Mouse (Mus musculus) myocyte (in vitro differentiated cells): Measurements from ENCODE around the gene Clmn. TPM values are rescaled to one million over a fixed set of nuclear protein-coding genes. Genes with fewer than 3 reads are reported as not detected.

Experiments used
- H3K27me3 ChIP-seq: one replicate; pipeline ENCODE4 v1.6.1; 2011; ENCODE audit not compliant: control insufficient read depth, insufficient read depth, insufficient read length
- H3K36me3 ChIP-seq: one replicate; pipeline ENCODE4 v1.6.1; 2011; ENCODE audit not compliant: control insufficient read depth, insufficient read depth
- H3K4me2 ChIP-seq: one replicate; pipeline ENCODE4 v1.6.1; 2011; ENCODE audit warnings: low read depth, control low read depth
- H3K4me3 ChIP-seq: one replicate; pipeline ENCODE4 v1.5.1; 2011; ENCODE audit warnings: mild to moderate bottlenecking, control low read depth, moderate library complexity
- H3K79me2 ChIP-seq: one replicate; pipeline ENCODE4 v1.6.1; 2011; ENCODE audit not compliant: control insufficient read depth, insufficient read depth
- H3ac ChIP-seq: one replicate; pipeline ENCODE4 v1.6.1; 2011; ENCODE audit not compliant: control insufficient read depth, insufficient read length
- CEBPB ChIP-seq: IDR thresholded peaks from 2 replicates; pipeline ENCODE4 v1.6.1; 2011; ENCODE audit warnings: mild to moderate bottlenecking, moderate library complexity; ENCODE audit not compliant: poor library complexity, insufficient read depth, severe bottlenecking
- E2F4 ChIP-seq: IDR thresholded peaks from one replicate; pipeline ENCODE4 v1.6.1; 2011; ENCODE audit warnings: mild to moderate bottlenecking, control low read depth, moderate library complexity; ENCODE audit not compliant: insufficient read depth
- MAX ChIP-seq: IDR thresholded peaks from one replicate; pipeline ENCODE4 v1.6.1; 2011; ENCODE audit warnings: low read depth, mild to moderate bottlenecking, control low read depth
- MYOD1 ChIP-seq, 3 experiments: IDR thresholded peaks; one replicate each; pipeline ENCODE4 v1.6.1; 2011; ENCODE audit warnings: control low read depth in 2 of 3, low read depth in 2 of 3, mild to moderate bottlenecking in 2 of 3, moderate library complexity in 1 of 3; ENCODE audit not compliant: insufficient read length in 2 of 3, control insufficient read depth in 1 of 3
- MYOG ChIP-seq, 3 experiments: IDR thresholded peaks; one replicate each; pipeline ENCODE4 v1.6.1; 2011; ENCODE audit warnings: control low read depth in 2 of 3, low read depth in 2 of 3, mild to moderate bottlenecking in 2 of 3; ENCODE audit not compliant: insufficient read length in 2 of 3, control insufficient read depth in 1 of 3, insufficient read depth in 1 of 3
- POLR2A ChIP-seq: IDR thresholded peaks from one replicate; pipeline ENCODE4 v1.6.1; 2011; ENCODE audit warnings: low read depth, mild to moderate bottlenecking, control low read depth, moderate library complexity; ENCODE audit not compliant: insufficient read length
- POLR2AphosphoS2 ChIP-seq: IDR thresholded peaks from one replicate; pipeline ENCODE4 v1.6.1; 2011; ENCODE audit warnings: low read depth, control low read depth; ENCODE audit not compliant: insufficient read length
- REST ChIP-seq: IDR thresholded peaks from one replicate; pipeline ENCODE4 v1.6.1; 2011; ENCODE audit warnings: mild to moderate bottlenecking, control low read depth, moderate library complexity; ENCODE audit not compliant: insufficient read depth, insufficient read length
- SRF ChIP-seq: IDR thresholded peaks from one replicate; pipeline ENCODE4 v1.6.1; 2011; ENCODE audit warnings: low read depth; ENCODE audit not compliant: control insufficient read depth, insufficient read length
- TCF12 ChIP-seq: IDR thresholded peaks from one replicate; pipeline ENCODE4 v1.6.1; 2011; ENCODE audit warnings: mild to moderate bottlenecking, control low read depth; ENCODE audit not compliant: poor library complexity, insufficient read depth, severe bottlenecking
- TCF3 ChIP-seq: IDR thresholded peaks from one replicate; pipeline ENCODE4 v1.6.1; 2011; ENCODE audit warnings: low read depth, control low read depth; ENCODE audit not compliant: insufficient read length
- USF1 ChIP-seq: IDR thresholded peaks from one replicate; pipeline ENCODE4 v1.6.1; 2011; ENCODE audit warnings: low read depth, mild to moderate bottlenecking, control low read depth, moderate library complexity
- polyA plus RNA-seq: library from polyadenylated mRNA; unstranded; fragments of >200 nt; fragmentation: generic; extraction: Trizol; gene quantifications from one replicate; pipeline ENCODE4 v1.2.1, GENCODE M21; 2012; ENCODE audit warnings: missing spikeins

The Clmn gene
- polyA plus RNA-seq, 1 experiment: 0.07 TPM

DNA sequence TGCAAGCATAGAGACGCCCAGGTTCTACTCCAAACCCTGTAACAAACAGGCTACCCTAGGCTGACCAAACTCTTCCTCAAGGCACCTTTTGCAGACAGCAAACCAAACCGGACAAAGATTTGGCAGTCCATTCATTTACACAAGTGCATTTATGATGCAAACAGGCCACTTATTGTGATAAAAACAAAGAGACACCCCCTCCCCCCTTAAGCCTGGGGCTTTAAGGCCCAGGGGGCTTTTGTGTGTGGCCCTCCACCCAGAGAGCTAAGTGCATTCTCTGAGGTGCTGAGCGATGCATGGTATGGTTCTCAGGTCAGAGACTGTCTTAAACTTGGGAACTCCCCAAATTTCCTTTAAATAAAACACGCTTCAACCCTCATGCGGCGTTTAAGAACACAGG is 101.0 kb downstream of the Clmn start:
- no peak overlapping the region for H3ac ChIP-seq
- no peak overlapping the region for H3K4me2 ChIP-seq
- TF ChIP-seq USF1 (no peak), MYOD1 (IDR thresholded peaks at IDR 0.05; ENCODE audit: control insufficient read depth in 1 of 3, insufficient read length in 2 of 3, low read depth in 2 of 3) (no peak), POLR2A (no peak), REST (no peak), MAX (no peak)
- H3K36me3 ChIP-seq: no peaks in the 10 kb centered on the region
- no peaks in the 10 kb centered on the region for H3K79me2 ChIP-seq
- H3K27me3 ChIP-seq: no peaks in the 10 kb centered on the region
- H3K4me3 ChIP-seq: no peak overlapping the region

DNA sequence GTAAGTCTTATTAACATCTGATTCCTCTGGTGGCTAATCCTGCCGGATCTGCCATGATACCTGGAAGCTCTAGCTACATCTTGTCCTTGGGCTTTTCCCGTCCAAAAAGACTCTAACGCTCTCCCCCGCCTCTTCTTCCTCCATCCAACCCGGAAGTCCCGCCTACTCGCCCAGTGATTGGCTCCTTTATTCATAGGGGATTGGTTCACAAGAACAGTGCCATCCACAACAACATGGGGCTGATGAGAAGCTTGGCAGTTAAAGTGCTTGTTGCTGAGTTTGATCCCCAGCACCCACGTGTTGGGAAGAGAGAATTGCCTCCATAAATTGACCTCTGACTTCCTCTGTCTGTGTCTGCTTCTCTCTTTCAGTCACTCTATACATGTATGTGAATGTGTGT is 103.5 kb downstream of the Clmn start:
- H3ac ChIP-seq: no peak overlapping the region
- TF ChIP-seq SRF: no peak
- no peak for TF ChIP-seq MYOD1 (IDR thresholded peaks at IDR 0.05; ENCODE audit: control insufficient read depth in 1 of 3, insufficient read length in 2 of 3, low read depth in 2 of 3)
- no peak for TF ChIP-seq POLR2AphosphoS2
- TF ChIP-seq MYOG (IDR thresholded peaks at IDR 0.05; ENCODE audit: control insufficient read depth in 1 of 3, insufficient read depth in 1 of 3, insufficient read length in 2 of 3, low read depth in 2 of 3): no peak
- no peak for TF ChIP-seq REST
- no peak for TF ChIP-seq USF1
- no peak for TF ChIP-seq E2F4
- TF ChIP-seq CEBPB: no peak
- no peak for TF ChIP-seq MAX
- no peak for TF ChIP-seq TCF3
- TF ChIP-seq TCF12: no peak
- TF ChIP-seq POLR2A: no peak
- H3K27me3 ChIP-seq: no peaks in the 10 kb centered on the region
- H3K36me3 ChIP-seq: no peaks in the 10 kb centered on the region
- no peak overlapping the region for H3K4me2 ChIP-seq
- H3K4me3 ChIP-seq: no peak overlapping the region
- H3K79me2 ChIP-seq: no peaks in the 10 kb centered on the region

DNA sequence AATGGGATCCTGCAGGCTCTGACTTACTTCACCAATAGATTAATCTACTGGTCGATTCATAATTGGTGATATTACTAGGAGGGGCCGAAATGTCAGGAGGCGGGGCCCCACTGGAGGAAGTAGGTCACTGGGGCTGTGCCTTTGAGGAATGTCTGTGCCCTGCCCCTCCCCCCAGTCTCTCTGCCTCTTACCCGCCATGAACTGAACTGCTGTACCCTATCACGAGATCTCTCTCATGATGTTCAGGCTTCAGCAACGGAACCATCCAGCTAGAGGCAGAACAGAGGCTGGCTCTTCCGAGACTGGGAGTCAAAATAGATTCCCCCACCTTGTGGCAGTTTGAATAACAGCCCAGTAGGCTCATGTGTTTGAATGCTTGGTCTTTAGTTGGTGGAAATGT is 106.8 kb downstream of the Clmn start:
- no peak overlapping the region for H3K4me3 ChIP-seq
- TF ChIP-seq POLR2A (no peak), MYOD1 (IDR thresholded peaks at IDR 0.05; ENCODE audit: control insufficient read depth in 1 of 3, insufficient read length in 2 of 3, low read depth in 2 of 3) (no peak), E2F4 (no peak), MYOG (IDR thresholded peaks at IDR 0.05; ENCODE audit: control insufficient read depth in 1 of 3, insufficient read depth in 1 of 3, insufficient read length in 2 of 3, low read depth in 2 of 3) (no peak), MAX (no peak), TCF12 (no peak), CEBPB (no peak), SRF (no peak)
- no peaks in the 10 kb centered on the region for H3K79me2 ChIP-seq
- no peaks in the 10 kb centered on the region for H3K27me3 ChIP-seq
- no peak overlapping the region for H3K4me2 ChIP-seq
- H3ac ChIP-seq: no peak overlapping the region
- no peaks in the 10 kb centered on the region for H3K36me3 ChIP-seq

DNA sequence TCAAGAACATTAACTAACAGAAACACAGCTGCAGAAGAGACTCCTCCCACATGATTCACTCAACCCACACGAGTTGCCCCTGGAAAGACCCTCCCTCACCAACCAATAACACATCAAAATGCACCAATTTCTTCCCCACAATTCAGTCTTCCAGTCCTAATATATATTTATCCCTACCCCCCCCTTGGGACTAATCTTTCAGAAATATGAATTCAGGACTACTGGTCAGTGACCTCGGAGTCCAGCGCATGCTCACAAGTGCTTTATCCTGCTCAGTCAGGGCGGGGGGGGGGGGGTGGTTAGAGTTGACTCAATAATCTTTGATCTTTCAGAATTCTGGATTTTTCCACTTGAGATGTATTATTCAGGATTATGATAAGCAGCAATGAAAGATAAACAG is 111.2 kb downstream of the Clmn start:
- TF ChIP-seq POLR2AphosphoS2 (no peak), E2F4 (no peak), TCF3 (no peak), MAX (no peak), MYOG (IDR thresholded peaks at IDR 0.05; ENCODE audit: control insufficient read depth in 1 of 3, insufficient read depth in 1 of 3, insufficient read length in 2 of 3, low read depth in 2 of 3) (no peak), SRF (no peak), REST (no peak), CEBPB (no peak), MYOD1 (IDR thresholded peaks at IDR 0.05; ENCODE audit: control insufficient read depth in 1 of 3, insufficient read length in 2 of 3, low read depth in 2 of 3) (no peak), USF1 (no peak), POLR2A (no peak), TCF12 (no peak)

More for the DNA sequence above, 111.2 kb downstream of the Clmn start:
- Histone ChIP-seq H3K27me3 (no peaks in the 10 kb centered on the region), H3ac (no peak overlapping the region), H3K36me3 (no peaks in the 10 kb centered on the region), H3K4me2 (no peak overlapping the region), H3K4me3 (no peak overlapping the region), H3K79me2 (peaks cover 29% of the 10 kb centered on the region)
